Mouse (Mus musculus) megakaryocyte, embryonic 14.5 days (primary cell): ENCODE data around the gene Prim2.

Experiments used
- FLI1 ChIP-seq: IDR thresholded peaks from 2 replicates; pipeline ENCODE4 v1.6.1; 2012; ENCODE audit warnings: low read length, inconsistent platforms, mixed read lengths
- GATA1 ChIP-seq: IDR thresholded peaks from 3 replicates; pipeline ENCODE4 v1.6.1; 2012; ENCODE audit warnings: mixed read lengths, low read length, inconsistent platforms, borderline replicate concordance

GRCm38 (mm10) chr1:33483746-33484145 lies 185.8 kb downstream of the Prim2 start:
- TF ChIP-seq GATA1 = no peak
- no peak for TF ChIP-seq FLI1
